Mouse (Mus musculus) urinary bladder, postnatal 14 days (tissue): ENCODE data around the gene Dpp10.

Source experiments
- DNase-seq: peaks from one replicate; pipeline ENCODE4 v3.0.0; 2021; ENCODE audit warnings: low spot score

Dpp10 gene

GRCm38 (mm10) chr1:124044925-124045640 is at the start of gene Dpp10:
Gene Dpp10 (minus strand): TSS chr1:124045559.
- DNase-seq, result no peak

DNA sequence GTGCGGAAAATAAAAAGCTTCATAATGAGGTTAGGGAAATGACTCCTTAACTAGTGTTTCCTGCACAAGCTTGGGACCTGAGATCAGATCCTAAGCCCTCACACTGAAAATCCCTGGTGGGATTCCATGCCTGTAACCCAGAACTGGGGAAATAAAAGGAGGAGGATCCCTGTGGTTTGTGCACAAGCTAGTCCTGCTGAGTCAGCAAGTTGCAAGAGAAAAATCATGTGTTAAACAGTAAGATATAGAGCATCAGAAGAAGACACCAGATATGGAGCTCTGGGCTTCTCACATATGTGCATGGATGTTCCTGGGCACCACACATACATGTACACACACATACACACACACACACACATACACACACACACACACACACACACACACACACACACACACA is 3.2 kb upstream of the Dpp10 start:
- no peak for DNase-seq

DNA sequence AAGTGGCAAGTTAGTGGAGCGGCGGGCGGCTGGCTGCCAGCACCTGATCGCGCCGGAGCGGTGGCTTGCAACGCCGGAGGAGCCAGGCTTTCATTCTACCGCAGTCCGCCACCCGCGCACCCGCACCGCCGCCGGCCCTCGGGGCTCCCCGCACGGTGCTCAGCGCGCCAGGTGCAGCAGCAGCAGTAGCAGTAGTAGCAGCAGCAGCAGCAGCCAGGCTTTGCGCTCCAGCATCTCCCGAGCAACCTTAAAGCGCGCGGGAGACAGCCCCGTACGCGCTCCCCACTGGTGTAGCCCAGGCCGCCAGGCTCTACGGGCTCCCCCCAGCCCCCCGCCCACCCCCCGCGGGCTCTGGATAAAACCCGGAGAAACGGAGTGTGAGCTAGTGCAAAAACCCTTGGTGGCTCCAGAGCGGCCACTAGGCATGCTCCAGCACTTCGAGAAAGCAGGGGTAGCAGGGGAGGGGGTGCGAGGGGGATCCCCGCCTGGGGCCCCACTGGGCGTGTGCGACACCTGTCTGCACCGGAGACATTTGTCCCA is 472 bp upstream of the Dpp10 start:
- DNase-seq, result no peak

DNA sequence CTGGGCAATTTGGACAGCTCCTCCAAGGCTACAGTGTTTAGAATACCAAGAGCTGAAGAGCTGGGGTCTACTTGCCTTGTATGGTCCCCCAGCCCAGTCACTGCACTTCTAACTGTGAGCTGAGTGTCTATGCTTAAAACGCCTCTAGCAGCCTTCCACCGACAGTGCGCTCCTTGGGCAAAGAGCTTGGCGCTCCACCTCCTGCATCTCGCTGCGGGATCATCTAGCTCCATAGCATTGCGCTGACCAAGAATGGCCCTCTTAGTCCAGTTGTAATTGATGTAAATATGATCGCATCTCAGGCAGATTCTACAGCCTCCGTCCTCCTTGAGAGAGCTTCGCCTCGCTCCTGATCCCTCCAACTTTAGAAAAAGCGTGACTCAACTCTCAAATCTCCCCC is 1.2 kb downstream of the Dpp10 start:
- DNase-seq, result no peak

- DNase-seq, result no peak
Observed at GRCm38 (mm10) chr1:124043421-124043820, 1.9 kb downstream of the Dpp10 start.

DNA sequence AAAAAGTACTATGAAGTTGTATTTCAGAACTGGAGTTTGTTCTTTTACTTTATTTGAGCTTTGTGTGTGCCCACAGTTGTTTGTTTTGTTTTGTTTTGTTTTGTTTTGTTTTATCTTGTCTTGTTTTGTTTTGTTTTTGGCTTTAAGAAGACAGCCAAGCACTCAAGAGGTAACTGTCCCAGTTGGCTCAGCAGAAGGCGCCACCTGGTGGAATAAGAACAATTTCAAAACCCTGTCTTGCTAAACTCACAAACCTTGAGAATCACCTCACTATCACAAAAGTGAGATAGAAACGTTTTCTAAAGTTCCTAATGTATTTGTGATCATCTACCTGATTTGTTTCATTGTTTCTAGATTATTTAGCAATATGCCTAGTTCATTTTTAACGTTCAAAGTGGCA is 3.8 kb downstream of the Dpp10 start:
- peak; percentile 14 for DNase-seq

DNA sequence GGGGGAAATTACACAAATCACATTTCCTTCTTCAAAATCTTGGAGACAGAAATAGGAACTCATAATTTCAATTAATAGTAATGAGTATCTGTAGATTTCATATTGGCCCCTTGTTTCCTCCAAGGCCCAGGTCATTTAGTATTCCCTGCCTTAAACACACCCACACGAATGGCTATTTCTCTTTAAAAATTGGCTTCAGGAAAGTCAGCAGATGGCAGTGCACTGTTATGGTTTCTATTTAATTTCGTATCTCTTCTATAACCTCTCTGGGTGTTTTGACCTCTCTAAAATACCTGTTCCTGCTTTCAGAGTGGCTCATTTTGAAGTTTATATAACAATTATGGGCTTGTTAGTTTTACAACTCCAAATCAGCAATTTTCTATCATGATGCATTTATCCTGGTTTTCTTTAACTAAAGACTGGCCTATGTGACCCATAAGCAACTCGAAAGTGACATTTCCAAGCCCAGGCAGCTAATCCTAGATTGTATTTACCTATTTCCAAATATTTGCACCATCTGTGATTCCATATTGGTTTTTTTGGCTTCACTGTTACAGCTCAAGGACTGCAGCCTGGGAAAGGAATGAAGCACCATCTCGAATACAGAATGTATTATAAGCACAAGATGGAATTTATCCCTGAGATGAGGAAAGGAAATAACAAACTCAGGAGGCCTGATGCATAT is 9.9 kb downstream of the Dpp10 start:
- DNase-seq, result no peak

DNA sequence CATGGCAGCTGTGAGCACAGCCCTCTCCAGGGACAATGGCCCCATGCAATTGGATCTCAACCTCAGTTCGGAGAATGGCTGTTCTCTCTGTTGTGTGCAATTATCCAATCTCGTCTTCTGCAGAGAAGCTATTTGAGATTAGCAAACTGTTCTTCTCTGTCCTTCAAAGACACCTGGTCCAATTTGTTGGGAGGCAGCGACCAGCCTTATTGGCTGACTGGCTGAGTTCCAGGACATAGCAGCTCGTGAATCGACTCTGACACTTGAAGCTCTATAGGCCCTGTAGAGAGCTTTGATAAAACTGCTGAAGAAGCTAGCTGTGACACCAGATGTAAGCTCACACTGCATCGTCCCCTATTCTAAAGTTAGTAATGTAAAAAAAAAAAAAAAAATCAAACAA is 12.7 kb downstream of the Dpp10 start:
- DNase-seq, result no peak

DNA sequence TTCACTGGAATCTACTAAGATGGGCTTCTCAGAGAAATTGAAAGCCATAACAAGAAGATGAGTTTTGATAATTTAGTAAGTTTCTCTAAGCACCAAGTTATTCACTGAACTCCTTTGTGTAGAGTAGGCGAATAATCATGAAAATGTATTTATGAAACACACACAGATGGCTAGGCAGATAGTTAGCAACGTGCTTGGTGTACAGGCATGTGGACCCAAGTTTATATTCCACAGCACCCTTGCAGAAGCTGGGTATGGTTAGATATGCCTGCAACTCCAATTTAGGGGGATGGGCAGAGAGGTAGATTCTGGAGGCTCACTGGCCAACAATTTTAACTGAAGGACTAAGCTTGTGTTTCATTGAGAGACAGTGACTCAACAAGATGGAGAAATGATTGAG is 13.4 kb downstream of the Dpp10 start:
- DNase-seq, result no peak

DNA sequence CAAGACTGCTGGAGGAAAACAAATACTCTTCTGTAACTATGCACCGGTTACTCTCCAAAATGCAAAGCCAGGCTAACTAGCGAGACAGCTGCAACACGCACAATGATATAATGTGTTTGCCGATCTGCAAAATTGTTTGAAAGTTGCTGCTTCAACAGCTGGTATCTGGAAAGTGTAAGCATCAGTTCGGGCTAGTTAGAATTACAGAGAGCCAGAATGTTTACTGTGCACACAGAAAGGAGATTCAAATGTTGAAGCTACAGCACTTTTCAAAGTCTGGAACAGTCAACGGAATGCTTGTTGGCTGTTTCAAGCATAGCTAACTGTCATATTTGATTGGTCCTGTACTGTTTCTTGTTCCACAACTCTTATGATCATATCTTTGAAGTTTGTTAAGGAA is 42.6 kb downstream of the Dpp10 start:
- DNase-seq, result no peak

DNA sequence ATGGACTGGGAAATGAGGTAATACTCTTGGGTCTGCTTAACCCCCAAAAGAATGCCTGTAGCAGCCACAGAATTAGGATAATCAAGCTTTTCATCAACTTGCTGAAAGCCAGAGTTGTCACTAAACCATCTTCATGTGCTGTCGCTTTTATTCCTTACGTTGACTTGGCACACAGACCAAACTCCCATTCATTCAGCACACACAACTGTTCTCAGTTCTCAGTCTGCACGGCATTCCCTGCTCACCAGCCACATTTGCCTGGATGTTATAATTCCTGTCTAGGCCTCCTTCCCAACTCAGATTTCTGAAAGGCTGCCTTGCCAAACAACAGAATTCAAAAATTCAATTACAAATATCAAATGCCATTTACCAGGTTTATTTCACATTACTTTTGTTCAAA is 49.6 kb downstream of the Dpp10 start:
- no peak for DNase-seq

- DNase-seq, result no peak
Observed at GRCm38 (mm10) chr1:123985324-123986024, 59.9 kb downstream of the Dpp10 start.

DNA sequence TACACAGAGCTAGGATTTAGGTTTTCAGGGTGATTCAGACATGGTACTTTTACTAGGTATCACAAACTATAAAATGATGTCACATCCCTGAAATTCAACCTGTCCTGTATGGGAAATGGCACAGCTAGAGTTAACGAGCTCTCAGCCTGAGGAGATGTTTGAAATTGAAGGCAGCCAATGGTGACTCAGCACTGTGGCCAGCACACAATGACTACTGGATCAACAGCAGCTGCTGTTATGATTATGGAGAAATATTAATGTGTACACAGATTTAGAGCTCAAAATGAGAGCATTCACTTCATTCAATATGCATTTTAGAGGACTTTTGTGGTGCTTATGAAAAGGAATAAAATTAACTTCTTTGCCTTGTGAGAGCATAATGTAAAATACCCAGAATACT is 66.8 kb downstream of the Dpp10 start:
- DNase-seq, result no peak

DNA sequence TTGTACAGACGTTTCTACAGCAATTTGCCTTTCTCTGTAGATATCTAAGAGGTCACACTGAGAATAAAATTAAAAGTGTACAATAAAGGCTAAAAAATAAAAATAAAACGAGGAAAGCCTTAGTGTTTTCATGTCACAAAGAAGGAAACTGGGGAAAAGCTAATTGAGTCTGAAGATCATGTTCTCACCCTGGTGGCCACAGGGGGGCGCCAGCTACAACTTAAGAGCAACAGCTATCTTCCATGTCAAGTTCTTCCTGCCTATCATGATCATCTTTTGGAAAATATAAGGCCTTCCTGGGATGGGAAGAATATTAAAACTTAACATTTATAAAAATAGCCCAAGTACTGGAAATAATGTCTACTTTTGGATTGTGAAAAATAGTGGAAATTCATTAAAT is 70.7 kb downstream of the Dpp10 start:
- peak; percentile 4 for DNase-seq

GRCm38 (mm10) chr1:123946149-123946548 is 99.2 kb downstream of the Dpp10 start:
- DNase-seq, result no peak

DNA sequence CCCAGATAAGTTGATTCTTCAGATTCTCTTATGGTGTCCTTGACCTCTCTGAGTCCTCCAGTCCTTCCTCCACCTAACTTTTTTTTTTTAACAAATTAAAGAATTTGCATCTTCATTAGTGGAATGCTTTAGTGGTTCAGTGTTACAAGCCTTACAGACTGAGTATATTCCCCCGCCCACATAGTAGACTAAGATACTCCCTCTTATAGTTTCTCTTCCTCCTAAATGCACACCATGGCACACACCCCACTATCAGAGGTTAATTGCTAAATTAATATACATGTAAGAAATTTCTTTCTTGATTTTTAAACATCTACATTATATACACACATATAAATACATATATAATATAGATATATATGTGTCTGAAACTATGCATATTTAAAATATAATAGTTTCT is 104.5 kb downstream of the Dpp10 start:
- no peak for DNase-seq

- DNase-seq, result no peak
Observed at GRCm38 (mm10) chr1:123933812-123934727, 111.3 kb downstream of the Dpp10 start.

DNA sequence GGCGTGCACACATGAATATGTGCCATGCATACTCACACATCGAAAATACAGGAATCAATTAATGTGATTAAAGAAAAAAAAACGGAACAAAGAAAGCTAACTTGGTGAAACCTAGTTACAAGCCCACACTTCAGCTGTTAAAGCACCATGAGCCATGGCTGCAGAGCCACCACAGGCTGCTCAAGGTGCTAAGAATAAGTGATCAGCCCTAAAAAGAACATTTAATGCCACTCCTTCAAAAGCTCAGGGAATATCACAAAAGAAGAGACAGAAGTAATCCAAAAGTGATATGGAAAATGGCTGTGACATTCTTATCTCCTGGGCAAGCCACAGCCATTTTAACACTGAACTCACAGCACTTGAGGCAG is 117.4 kb downstream of the Dpp10 start:
- no peak for DNase-seq

DNA sequence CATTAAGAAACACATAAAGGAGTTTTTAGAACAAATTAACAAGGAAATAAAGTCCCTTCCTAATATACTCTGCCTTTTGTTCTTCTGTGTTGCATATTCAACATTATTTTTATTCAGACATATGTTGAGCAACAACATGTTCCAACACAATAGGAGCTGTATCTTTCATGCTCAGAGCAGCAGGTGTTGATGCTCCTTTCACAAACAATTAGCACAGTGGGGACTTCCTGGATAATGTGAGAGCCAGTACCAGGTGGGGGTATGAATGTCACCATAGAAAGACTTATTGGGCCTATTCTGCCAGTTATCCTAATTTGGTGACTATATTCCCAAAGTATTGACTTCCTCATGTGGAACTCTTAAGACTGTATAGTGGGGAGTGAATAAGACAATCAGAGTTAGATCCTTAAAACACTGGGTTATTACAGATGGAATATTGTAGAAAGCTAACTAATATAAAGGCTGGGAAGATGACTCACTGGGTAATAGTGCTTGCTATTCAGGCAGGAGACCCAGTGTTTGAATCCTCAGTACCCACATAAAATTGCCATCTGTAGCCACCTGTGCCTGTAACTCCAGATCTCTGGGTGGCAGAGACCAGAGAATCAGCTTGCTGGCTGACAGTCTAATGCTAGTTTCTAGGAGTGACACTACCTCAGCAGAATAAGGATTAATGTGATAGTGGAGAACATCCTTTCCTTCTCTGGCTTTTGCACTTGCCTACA is 117.9 kb downstream of the Dpp10 start:
- no peak for DNase-seq

GRCm38 (mm10) chr1:123924905-123925304 is 120.5 kb downstream of the Dpp10 start:
- DNase-seq, result no peak

- no peak for DNase-seq
Observed at GRCm38 (mm10) chr1:123923907-123924306, 121.5 kb downstream of the Dpp10 start.
